Mouse (Mus musculus) lung, adult 2 months (tissue): ENCODE results near the gene Mpg.

Experiments used
- CTCF ChIP-seq: fragments of 200-500 bp; IDR thresholded peaks from 2 replicates; pipeline ENCODE4 v1.5.1; 2011; ENCODE audit warnings: mild to moderate bottlenecking, low read length, control low read depth; ENCODE audit not compliant: insufficient read depth
- POLR2A ChIP-seq: fragments of 200-500 bp; IDR thresholded peaks from 2 replicates; pipeline ENCODE4 v1.6.1; 2011; ENCODE audit warnings: low read depth, mild to moderate bottlenecking, control low read depth, low read length, borderline replicate concordance; ENCODE audit errors: extremely low read depth

DNA sequence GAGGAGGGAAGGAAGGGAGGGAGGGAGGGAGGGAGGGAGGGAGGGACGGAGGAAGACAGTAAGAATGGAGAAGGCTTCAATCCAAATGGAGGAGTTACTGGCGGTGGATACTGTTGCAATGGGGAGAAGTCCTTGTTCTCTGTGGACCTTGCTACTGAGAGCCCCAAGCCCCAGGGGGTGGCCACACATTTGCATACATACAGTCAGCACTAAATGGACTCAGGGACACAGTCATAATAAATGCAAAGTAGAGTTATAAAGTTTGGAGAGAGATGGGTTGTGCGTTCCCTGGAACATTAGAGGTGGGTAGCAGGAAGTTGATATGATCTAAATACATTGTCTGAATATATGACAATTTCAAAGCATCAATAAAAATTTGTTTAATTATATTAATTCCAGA lies 40.3 kb upstream of the Mpg start:
- TF ChIP-seq POLR2A (no peak), CTCF (no peak)
